Mouse (Mus musculus) megakaryocyte progenitor cell, adult 5-6 weeks (primary cell): ENCODE measurements at regions not wholly inside any gene's neighbourhood (a gene's known extent, or its start where the extent isn't known, plus 50 kb on each side); places are given as distances from the start of the nearest gene placed in this dataset.

ENCODE experiments used
- ATAC-seq: replicated peaks from 2 replicates; pipeline ENCODE4 v1.8.0; 2016; ENCODE audit warnings: mild to moderate bottlenecking, moderate TSS enrichment, inconsistent platforms; ENCODE audit not compliant: poor library complexity

DNA sequence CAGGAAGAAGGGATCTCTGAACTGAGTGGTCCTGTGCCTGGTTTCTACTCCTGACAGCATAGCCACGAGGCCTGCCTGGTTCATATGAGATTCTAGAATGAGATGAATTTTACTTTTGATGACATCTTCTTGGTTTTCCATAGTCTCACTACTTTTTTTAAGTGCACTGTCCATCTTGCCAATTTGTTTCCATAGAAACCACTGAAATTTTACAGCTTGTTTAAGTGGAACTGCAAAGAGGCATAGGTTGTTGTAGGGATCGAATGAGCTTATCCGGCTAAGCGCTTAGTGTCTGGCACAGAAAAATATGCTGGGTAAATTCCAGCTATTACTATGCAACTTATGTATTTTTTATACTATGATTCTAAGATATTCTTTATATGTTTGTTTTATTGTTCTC, 100.8 kb upstream of the Fshr start:
- ATAC-seq: no peak

- ATAC-seq: no peak
Observed at GRCm38 (mm10) chr17:89297277-89298002, 97.0 kb upstream of the Fshr start.

DNA sequence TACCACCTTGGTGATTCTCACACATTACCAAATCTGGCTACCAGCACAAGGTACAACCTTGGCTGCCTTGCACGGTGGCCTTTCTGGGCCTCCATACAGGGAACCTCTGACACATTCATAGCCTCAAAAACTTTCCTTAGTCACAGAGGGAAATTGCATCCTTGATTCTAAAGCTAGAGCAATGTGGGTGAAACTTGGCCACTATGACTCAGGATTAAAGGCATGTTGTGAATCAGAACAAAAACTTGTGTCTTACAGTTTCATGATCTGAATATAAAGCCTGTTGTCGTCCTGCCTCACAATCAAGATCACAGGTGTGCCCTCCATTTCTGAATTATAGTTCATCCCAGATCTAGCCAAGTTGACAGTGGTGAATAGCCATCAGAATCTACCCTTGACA, 80.8 kb upstream of the Fshr start:
- ATAC-seq: no peak

GRCm38 (mm10) chr17:89272141-89272540, 71.7 kb upstream of the Fshr start:
- ATAC-seq: no peak

GRCm38 (mm10) chr17:89255687-89256086, 55.2 kb upstream of the Fshr start:
- no peak for ATAC-seq

- ATAC-seq: no peak
Observed at GRCm38 (mm10) chr17:89250811-89251210, 50.3 kb upstream of the Fshr start.
